Mouse (Mus musculus) Patski (cell line): Measurements from ENCODE around the gene Txndc12. TPM values are rescaled to one million over a fixed set of nuclear protein-coding genes. Genes with fewer than 3 reads are reported as not detected.

ENCODE experiments used
- ATAC-seq: fragments of 100-300 bp; one replicate; pipeline ENCODE4 v1.8.0; 2021
- CTCF ChIA-PET: fragments of 350-600 bp; sonication (Branson Sonifier 250); formaldehyde crosslinking; loops from one replicate; lab custom pipeline; 2022; ENCODE audit warnings: inconsistent platforms; lab: Charles Lee
- POLR2A ChIA-PET: fragments of 350-600 bp; sonication (Branson Sonifier 250); formaldehyde crosslinking; loops from one replicate; lab custom pipeline; 2022; ENCODE audit warnings: antibody characterized with exemption, inconsistent platforms; lab: Charles Lee
- DNase-seq: peaks from one replicate; pipeline ENCODE4 v3.0.0-alpha.2; 2011; ENCODE audit warnings: low read depth, low spot score
- H3K27me3 ChIP-seq: fragments of 371-371 bp; one replicate; pipeline ENCODE4 v1.5.1; 2021
- CTCF ChIP-seq: fragments of 100-300 bp; IDR thresholded peaks from one replicate; pipeline ENCODE4 v1.5.1; 2021
- in situ Hi-C: fragments of 300-500 bp; cut with MboI; formaldehyde crosslinking; loops from 3 replicates; pipeline ENCODE4 v1.11.1; 2018; ENCODE audit warnings: low pct_unique_long_range_greater_than_20kb, mixed read lengths
- polyA plus RNA-seq: library from polyadenylated mRNA; unstranded; gene quantifications from one replicate; pipeline ENCODE4 v1.2.3, GENCODE M21; 2021

The Txndc12 gene
- polyA plus RNA-seq, 1 experiment from 2014 or later: 80.4 TPM

DNA sequence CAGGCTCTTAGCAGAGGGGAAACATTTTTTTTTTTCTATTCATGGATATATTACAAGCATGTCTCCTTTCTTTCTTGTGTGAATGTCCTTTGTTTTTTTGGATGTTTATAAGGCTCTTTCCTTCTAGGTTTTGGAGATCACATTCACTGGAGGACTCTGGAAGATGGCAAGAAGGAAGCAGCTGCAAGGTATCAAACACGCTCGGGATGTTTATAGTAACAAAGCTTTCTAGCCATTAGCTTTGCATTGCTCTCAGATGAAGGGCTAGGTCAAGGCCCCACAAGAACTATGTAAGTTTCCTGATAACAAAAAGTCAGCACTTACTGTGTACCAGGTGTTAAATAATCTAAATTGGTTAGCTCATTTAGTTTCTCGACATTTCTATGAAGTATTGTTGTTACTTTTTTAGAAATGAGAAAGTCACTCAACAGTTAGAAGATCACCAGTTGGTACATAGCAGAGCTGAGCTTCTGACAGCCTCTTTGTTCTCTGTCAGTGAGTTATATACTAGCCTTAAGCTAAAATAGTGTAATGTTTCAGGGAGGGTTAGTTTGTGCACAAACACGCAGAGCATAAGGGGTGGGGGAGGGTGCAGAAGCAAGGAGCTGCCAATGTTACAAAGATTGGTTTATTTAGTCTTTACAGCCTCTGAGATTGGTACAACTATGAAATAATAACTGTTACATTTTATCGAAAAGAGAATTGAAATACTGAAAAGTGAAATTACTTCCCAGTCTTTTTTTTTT lies 11.6 kb downstream of the Txndc12 start:
- DNase-seq (no peak), ATAC-seq (no peak)
- POLR2A ChIA-PET: interaction anchor here (0.7 to 1.0 kb wide), 2 partner anchors 13 to 15 kb away, joined by 3 to 4 read pairs; partner anchors contain the start of gene Btf3l4
- no peak for TF ChIP-seq CTCF
- H3K27me3 ChIP-seq: no peaks in the 10 kb centered on the region
- in situ Hi-C loops: no loop called here
- CTCF ChIA-PET: interaction anchor here (1.1 kb wide), 1 partner anchor 71 kb away, joined by 3 read pairs; no protein-coding TSS in a partner anchor

DNA sequence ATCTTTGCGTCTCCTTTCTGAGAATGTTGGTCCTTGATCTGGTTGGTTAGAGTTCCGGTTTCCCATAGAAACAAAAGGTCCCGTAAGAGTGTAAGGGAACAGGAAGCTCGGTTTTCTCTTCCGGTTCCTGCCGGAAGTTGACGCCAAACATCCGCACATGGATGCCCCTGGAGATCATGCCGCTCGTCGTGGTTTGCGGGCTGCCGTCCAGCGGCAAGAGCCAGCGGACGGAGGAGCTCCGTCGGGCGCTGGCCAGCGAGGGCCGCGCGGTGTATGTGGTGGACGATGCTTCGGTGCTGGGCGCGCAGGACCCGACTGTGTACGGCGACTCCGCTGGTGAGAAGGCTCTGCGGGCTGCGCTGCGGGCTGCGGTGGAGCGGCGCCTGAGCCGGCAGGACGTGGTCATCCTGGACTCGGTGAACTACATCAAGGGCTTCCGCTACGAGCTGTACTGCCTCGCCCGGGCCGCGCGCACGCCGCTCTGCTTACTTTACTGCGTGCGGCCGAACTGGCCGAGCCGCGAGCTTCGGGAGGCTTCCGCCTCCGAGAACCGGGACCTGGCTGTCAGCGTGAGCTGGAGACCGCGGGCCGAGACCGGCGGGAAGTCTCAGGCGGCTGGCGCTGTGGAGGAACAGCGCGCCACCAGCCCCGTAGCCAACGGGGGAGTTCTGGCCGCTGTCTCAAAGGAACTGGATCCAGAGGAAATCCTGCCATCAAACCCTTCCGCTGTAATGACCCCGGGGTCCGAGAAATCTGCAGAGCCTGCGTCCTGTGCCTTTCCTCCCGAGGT lies 13.5 kb downstream of the Txndc12 start, which contains the start of gene Kti12:
Gene Kti12 (plus strand): TSS at position 71 of the 790 bp plus-strand sequence.
- no peak for TF ChIP-seq CTCF
- H3K27me3 ChIP-seq: no peaks in the 10 kb centered on the region
- DNase-seq (peak; percentile 56), ATAC-seq (peak; percentile 82)
- in situ Hi-C loops: no loop called here
- ChIA-PET CTCF (interaction anchor here (1.2 kb wide), 1 partner anchor 10 kb away, joined by 3 read pairs; no protein-coding TSS in a partner anchor), POLR2A (interaction anchor here (0.6 to 1.3 kb wide), 5 partner anchors 9 to 47 kb away, joined by 3 to 4 read pairs (median 3); partner anchors contain the start of gene Txndc12)

DNA sequence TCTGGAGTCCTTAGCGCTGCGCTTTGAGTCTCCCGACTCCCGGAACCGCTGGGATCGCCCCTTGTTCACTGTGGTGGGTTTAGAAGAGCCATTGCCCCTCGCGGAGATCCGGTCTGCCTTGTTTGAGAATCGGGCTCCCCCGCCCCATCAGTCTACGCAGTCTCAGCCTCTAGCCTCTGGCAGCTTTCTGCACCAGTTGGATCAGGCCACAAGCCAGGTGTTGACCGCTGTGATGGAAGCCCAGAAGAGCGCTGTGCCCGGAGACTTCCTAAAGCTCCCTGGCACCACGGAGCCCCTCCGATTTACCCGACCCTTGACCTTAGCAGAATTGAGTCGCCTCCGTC lies 14.1 kb downstream of the Txndc12 start, which contains the start of gene A730015C16Rik:
Gene A730015C16Rik (minus strand): TSS at position 115 of the 344 bp plus-strand sequence.
- POLR2A ChIA-PET: interaction anchor here (1.2 kb wide), 1 partner anchor 13 kb away, joined by 3 read pairs; no protein-coding TSS in a partner anchor
- ATAC-seq (no peak), DNase-seq (no peak)
- CTCF ChIA-PET: interaction anchor here (1.2 kb wide), 1 partner anchor 11 kb away, joined by 3 read pairs; no protein-coding TSS in a partner anchor
- no peaks in the 10 kb centered on the region for H3K27me3 ChIP-seq
- in situ Hi-C loops: no loop called here
- no peak for TF ChIP-seq CTCF

DNA sequence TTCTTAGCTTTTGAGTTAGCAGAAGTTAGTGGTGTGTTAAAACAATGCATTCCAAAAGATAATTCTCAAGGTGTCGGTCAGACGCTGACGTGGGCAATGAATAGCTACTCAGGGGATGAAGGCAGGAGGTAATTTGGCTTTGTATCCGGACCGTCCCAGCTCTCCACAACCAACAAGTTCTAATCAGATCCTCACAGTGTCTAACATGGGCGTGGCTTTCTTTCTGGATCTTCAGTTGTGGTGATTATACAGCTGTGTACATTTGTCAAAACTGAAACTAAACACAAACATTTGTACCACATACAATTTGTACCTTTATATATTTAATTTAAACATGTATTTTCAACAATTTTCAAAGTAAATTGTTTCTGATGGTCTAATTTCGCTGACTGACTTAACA lies 32.4 kb downstream of the Txndc12 start:
- DNase-seq: no peak
- CTCF ChIA-PET: no interaction called here
- in situ Hi-C loops: loop anchor here (5.0 kb wide), 2 partner anchors 120 to 300 kb away; no protein-coding TSS in a partner anchor
- ATAC-seq: no peak
- no peaks in the 10 kb centered on the region for H3K27me3 ChIP-seq
- no peak for TF ChIP-seq CTCF
- POLR2A ChIA-PET: no interaction called here

DNA sequence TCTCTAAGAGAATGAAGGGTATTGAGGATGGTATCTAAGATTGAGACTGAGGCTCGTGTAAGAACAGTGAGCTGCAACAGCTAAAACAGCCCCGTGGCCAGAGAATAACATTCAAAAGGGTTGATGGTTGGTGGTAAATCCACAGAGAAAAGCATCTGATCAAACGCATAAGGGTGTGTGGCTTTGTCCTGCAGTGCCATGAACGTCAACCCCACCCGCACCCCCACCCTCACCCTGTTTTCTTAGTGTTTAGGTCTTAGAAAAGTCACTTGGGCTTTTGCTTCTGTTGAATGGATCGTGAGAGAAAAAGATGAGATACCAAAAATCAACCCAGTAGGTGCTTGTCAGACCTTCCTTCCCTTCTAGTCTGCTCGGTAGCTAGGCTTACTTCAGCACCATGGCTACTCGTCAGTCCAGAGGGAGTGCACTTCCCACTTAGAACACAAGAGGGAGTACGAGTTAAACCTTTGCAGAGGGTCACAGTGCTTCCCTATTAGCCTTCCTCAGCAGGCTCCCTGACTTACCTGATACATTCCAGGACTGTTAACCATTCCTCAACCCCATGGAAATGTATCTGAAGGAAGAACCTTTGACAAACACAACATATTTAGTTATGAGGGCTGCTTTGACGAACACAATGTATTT lies 35.5 kb downstream of the Txndc12 start:
- DNase-seq: no peak
- POLR2A ChIA-PET: no interaction called here
- CTCF ChIA-PET: interaction anchor here (1.2 to 1.9 kb wide), 2 partner anchors 18 to 107 kb away, joined by 3 to 7 read pairs; no protein-coding TSS in a partner anchor
- ATAC-seq: no peak
- no peaks in the 10 kb centered on the region for H3K27me3 ChIP-seq
- TF ChIP-seq CTCF: peak; percentile 43
- in situ Hi-C loops: loop anchor here (5.0 kb wide), 2 partner anchors 117 to 297 kb away; no protein-coding TSS in a partner anchor

DNA sequence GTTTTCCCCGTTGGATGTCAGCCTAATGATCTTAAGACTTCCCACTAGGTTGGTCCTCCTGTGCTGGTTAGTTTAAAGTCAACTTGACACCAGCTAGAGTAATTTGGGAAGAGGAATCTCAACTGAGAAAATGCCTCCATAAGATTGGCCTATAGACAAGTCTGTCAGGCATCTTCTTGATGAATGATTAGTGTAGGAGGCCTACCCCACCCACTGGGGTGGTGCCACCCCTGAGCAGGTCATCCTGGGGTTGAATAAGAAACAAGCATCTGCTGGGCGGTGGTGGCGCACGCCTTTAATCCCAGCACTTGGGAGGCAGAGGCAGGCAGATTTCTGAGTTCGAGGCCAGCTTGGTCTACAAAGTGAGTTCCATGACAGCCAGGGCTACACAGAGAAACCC lies 39.3 kb downstream of the Txndc12 start:
- ATAC-seq (no peak), DNase-seq (no peak)
- no peak for TF ChIP-seq CTCF
- ChIA-PET POLR2A (no interaction called here), CTCF (interaction anchor here (1.5 kb wide), 1 partner anchor 103 kb away, joined by 4 read pairs; no protein-coding TSS in a partner anchor)
- in situ Hi-C loops: no loop called here
- no peaks in the 10 kb centered on the region for H3K27me3 ChIP-seq

DNA sequence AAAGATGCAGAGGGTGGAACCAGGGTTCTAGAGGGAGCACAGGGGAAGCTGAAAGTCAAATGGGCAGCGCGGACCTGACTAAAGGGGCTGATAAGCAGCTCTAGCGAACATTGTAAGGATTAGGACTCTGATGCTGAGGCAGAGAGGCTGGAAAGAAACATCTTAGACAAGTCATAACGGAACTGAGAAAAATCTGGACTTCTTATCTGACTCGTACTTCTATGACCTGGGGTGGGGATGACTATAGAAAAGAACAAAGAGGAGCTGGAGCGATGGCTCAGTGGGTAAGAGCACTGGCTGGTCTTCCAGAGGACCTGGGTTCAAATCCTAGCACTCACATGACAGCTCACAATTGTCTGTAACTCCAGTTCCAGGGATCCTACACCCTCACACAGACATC lies 43.5 kb downstream of the Txndc12 start:
- no peak for DNase-seq
- in situ Hi-C loops: no loop called here
- POLR2A ChIA-PET: no interaction called here
- H3K27me3 ChIP-seq: no peaks in the 10 kb centered on the region
- CTCF ChIA-PET: interaction anchor here (1.7 kb wide), 1 partner anchor 63 kb away, joined by 3 read pairs; no protein-coding TSS in a partner anchor
- TF ChIP-seq CTCF: no peak
- no peak for ATAC-seq

DNA sequence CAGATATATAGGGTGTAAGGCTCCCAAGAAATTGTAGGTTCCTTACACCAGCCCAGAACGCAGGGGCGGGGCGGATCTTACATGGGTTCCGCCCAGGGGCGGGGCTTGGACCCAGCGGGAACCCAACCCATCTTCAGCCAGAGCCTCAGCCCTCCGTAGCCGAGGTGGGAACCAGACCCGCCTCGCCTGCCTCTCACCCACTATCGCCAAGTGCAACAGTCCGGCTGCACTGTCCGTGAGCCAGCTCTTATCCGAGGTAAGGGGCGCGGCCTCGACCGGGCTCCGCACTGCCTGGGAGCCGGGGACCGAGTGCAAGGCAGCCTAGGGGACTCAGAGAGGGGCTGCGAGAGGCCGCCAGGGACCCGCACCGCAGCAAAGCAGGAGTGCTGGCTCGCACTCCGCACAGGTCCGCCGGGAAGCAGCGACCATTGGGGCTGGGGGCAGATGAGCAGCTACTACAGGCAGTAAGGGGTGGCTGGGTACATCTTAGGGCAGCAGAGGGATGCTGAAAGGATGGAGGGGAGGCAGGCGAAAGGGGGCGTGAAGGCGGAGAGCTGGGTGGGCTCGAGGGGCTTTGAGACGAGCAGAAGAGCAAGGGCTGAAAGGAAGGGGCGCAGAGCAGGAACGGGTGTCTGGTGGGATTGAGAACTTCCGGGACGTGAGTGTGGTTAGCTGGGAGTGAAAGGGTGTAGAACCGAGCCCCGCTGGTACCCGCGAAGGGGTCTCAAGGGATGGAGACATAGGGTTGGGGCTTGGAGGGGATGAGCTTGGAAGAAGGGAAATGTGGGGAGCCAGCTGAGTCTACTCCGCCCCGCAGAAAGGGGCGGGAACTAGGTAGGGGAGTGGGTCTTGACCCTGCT lies 44.8 kb downstream of the Txndc12 start, which contains the start of gene Rab3b:
Gene Rab3b (plus strand): TSS at position 101 of the 860 bp plus-strand sequence.
- H3K27me3 ChIP-seq: no peaks in the 10 kb centered on the region
- no peak for TF ChIP-seq CTCF
- no peak for DNase-seq
- no peak for ATAC-seq
- POLR2A ChIA-PET: no interaction called here
- in situ Hi-C loops: no loop called here
- CTCF ChIA-PET: no interaction called here

DNA sequence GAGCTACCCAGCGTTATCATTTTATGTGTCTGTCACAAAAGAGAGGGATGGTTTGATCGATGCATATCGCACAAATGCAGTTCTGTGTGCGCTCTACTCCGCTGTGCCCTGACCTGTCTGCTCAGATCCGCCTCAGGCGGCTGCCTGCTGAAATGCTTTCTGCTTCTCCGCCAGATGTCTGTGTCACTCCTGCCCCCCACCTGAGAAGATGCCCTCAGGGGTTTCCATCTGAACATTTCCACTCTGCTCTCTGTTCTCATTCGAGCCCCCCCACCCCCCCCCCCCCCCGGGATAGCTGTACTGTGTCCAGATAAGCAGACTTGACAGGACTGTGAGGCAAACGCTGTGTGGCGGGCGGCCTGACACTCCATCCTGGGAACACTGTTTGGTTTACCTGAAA lies 49.4 kb downstream of the Txndc12 start:
- H3K27me3 ChIP-seq: no peaks in the 10 kb centered on the region
- POLR2A ChIA-PET: no interaction called here
- CTCF ChIA-PET: no interaction called here
- in situ Hi-C loops: no loop called here
- ATAC-seq (no peak), DNase-seq (no peak)
- no peak for TF ChIP-seq CTCF
